Mouse (Mus musculus) cerebellum, adult 9-11 months (tissue): ENCODE data around the gene Mia2.
"Not testable (repeated sequence)": the region's sequence is repeated elsewhere in the genome, so short reads cannot be mapped to it uniquely, and the experiment has no call there.

ENCODE experiments used
- DNase-seq: peaks from one replicate; pipeline ENCODE4 v3.0.0; 2022

Mia2 gene

GRCm38 (mm10) chr12:59095104-59096025 is at the start of gene Mia2:
Gene Mia2 (plus strand): TSS chr12:59095799.
- no peak for DNase-seq

- no peak for DNase-seq
Measured at GRCm38 (mm10) chr12:59052470-59052869, 43.1 kb upstream of the Mia2 start.

GRCm38 (mm10) chr12:59053166-59053565 is 42.4 kb upstream of the Mia2 start:
- no peak for DNase-seq

GRCm38 (mm10) chr12:59053976-59054375 is 41.6 kb upstream of the Mia2 start:
- no peak for DNase-seq

- no peak for DNase-seq
Measured at GRCm38 (mm10) chr12:59055196-59055850, 40.3 kb upstream of the Mia2 start.

GRCm38 (mm10) chr12:59056222-59056621 is 39.4 kb upstream of the Mia2 start:
- DNase-seq, result no peak

GRCm38 (mm10) chr12:59058242-59058641 is 37.4 kb upstream of the Mia2 start:
- DNase-seq, result not testable (repeated sequence)

- peak; percentile 23 for DNase-seq
Measured at GRCm38 (mm10) chr12:59060322-59060721, 35.3 kb upstream of the Mia2 start.

- peak; percentile 82 for DNase-seq
Measured at GRCm38 (mm10) chr12:59060993-59061595, 34.5 kb upstream of the Mia2 start, which contains the start of gene Trappc6b. Gene Trappc6b (minus strand): TSS chr12:59061472.

GRCm38 (mm10) chr12:59064837-59065236 is 30.8 kb upstream of the Mia2 start:
- DNase-seq, result peak; percentile 20

GRCm38 (mm10) chr12:59065776-59066175 is 29.8 kb upstream of the Mia2 start:
- DNase-seq, result no peak

- peak; percentile 98 for DNase-seq
Measured at GRCm38 (mm10) chr12:59066448-59067077, 29.0 kb upstream of the Mia2 start, which contains the start of gene Pnn. Gene Pnn (plus strand): TSS chr12:59066884.

GRCm38 (mm10) chr12:59067095-59067494 is 28.5 kb upstream of the Mia2 start:
- no peak for DNase-seq

GRCm38 (mm10) chr12:59068791-59069190 is 26.8 kb upstream of the Mia2 start:
- no peak for DNase-seq

- DNase-seq, result no peak
Measured at GRCm38 (mm10) chr12:59072286-59072685, 23.3 kb upstream of the Mia2 start.

GRCm38 (mm10) chr12:59074052-59074451 is 21.5 kb upstream of the Mia2 start:
- DNase-seq, result no peak

GRCm38 (mm10) chr12:59076996-59077395 is 18.6 kb upstream of the Mia2 start:
- DNase-seq, result no peak

- no peak for DNase-seq
Measured at GRCm38 (mm10) chr12:59077883-59078282, 17.7 kb upstream of the Mia2 start.

GRCm38 (mm10) chr12:59080461-59080860 is 15.1 kb upstream of the Mia2 start:
- no peak for DNase-seq

- no peak for DNase-seq
Measured at GRCm38 (mm10) chr12:59084446-59084845, 11.2 kb upstream of the Mia2 start.

- DNase-seq, result no peak
Measured at GRCm38 (mm10) chr12:59086171-59086570, 9.4 kb upstream of the Mia2 start.

GRCm38 (mm10) chr12:59093543-59093942 is 2.1 kb upstream of the Mia2 start:
- no peak for DNase-seq

GRCm38 (mm10) chr12:59104771-59105170 is 9.2 kb downstream of the Mia2 start:
- no peak for DNase-seq
